Mouse (Mus musculus) liver, embryonic 12.5 days (tissue): ENCODE measurements around the gene Nos1ap. TPM values are rescaled to one million over a fixed set of nuclear protein-coding genes. Genes with fewer than 3 reads are reported as not detected.

ENCODE experiments used
- ATAC-seq: fragments of 200-750 bp; cut with Nextera tagmentation; 2 replicates; pipeline ENCODE4 v1.8.0; 2017; ENCODE audit warnings: moderate number of reproducible peaks, mild to moderate bottlenecking, moderate library complexity
- H3K27ac ChIP-seq: fragments of 300-500 bp; sonication (generic); 2 replicates; pipeline ENCODE4 v1.5.1; 2016; ENCODE audit warnings: mild to moderate bottlenecking
- H3K27me3 ChIP-seq: fragments of 300-500 bp; sonication (generic); replicated peaks from 2 replicates; pipeline ENCODE4 v1.6.1; 2016; ENCODE audit warnings: mild to moderate bottlenecking, moderate library complexity
- H3K36me3 ChIP-seq: fragments of 300-500 bp; sonication (generic); 2 replicates; pipeline ENCODE4 v1.6.1; 2016; ENCODE audit warnings: mild to moderate bottlenecking, moderate library complexity
- H3K4me1 ChIP-seq: fragments of 300-500 bp; sonication (generic); 2 replicates; pipeline ENCODE4 v1.6.1; 2016
- H3K4me2 ChIP-seq: fragments of 300-500 bp; sonication (generic); 2 replicates; pipeline ENCODE4 v1.6.1; 2016; ENCODE audit warnings: mild to moderate bottlenecking, moderate library complexity
- H3K4me3 ChIP-seq: fragments of 300-500 bp; sonication (generic); 2 replicates; pipeline ENCODE4 v1.5.1; 2016; ENCODE audit warnings: mild to moderate bottlenecking, moderate library complexity
- H3K9ac ChIP-seq: fragments of 300-500 bp; sonication (generic); 2 replicates; pipeline ENCODE4 v1.6.1; 2016; ENCODE audit warnings: mild to moderate bottlenecking, moderate library complexity
- H3K9me3 ChIP-seq: fragments of 300-500 bp; sonication (generic); replicated peaks from 2 replicates; pipeline ENCODE4 v1.6.1; 2016; ENCODE audit warnings: mild to moderate bottlenecking, moderate library complexity
- whole genome bisulfite sequencing: fragments of 180-500 bp; shearing (Covaris S2); methylation state at CpG from one replicate; pipeline ENCODE4 v1.1.7; 2016; ENCODE audit not compliant: insufficient replicate concordance; 5-methylcytosine and 5-hydroxymethylcytosine counted together
- polyA plus RNA-seq: library from polyadenylated mRNA; unstranded; fragments of >200 nt; fragmentation: Nextera tagmentation; extraction: Ambion mirVana; gene quantifications from 2 replicates; pipeline ENCODE4 v1.2.1, GENCODE M21; 2016

Nos1ap gene
- polyA plus RNA-seq, 1 experiment from 2014 or later: 6.2 TPM

- WGBS: 75% methylated on average over 2 of the region's 2 CpGs
- H3K4me1 ChIP-seq: no peaks in the 10 kb centered on the region
- H3K36me3 ChIP-seq: no peaks in the 10 kb centered on the region
- H3K9me3 ChIP-seq: no peaks in the 10 kb centered on the region
- no peak overlapping the region for H3K27ac ChIP-seq
- no peaks in the 10 kb centered on the region for H3K27me3 ChIP-seq
- H3K4me2 ChIP-seq: no peak overlapping the region
- no peak for ATAC-seq
- no peak overlapping the region for H3K9ac ChIP-seq
- no peak overlapping the region for H3K4me3 ChIP-seq
Measured at GRCm38 (mm10) chr1:170322046-170322445, 267.6 kb downstream of the Nos1ap start.

GRCm38 (mm10) chr1:170311431-170311830, 278.2 kb downstream of the Nos1ap start:
- Histone ChIP-seq H3K4me1 (no peaks in the 10 kb centered on the region), H3K27ac (no peak overlapping the region), H3K4me2 (no peak overlapping the region), H3K27me3 (no peaks in the 10 kb centered on the region), H3K9me3 (no peaks in the 10 kb centered on the region), H3K4me3 (no peak overlapping the region), H3K9ac (no peak overlapping the region), H3K36me3 (no peaks in the 10 kb centered on the region)
- WGBS: 57% methylated on average over 6 of the region's 6 CpGs
- no peak for ATAC-seq

DNA sequence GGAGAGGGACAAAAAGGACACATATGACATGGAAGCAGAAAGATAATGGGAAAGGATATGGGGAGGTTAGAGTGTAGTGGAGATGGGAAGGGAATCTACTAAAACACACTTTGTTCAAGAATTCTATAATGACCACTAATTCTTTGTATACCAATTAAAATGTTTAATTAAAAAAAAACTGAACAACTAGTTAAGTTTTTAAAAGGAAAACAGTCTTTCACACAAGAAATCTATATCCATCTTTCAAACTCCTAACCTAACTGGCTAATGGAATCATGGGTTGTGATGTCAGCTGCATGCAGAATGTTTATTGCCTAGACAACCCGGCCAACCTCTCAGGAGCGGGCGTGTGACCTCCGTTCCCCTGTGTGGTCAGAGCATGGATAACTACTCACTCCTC, 281.2 kb downstream of the Nos1ap start, which contains the start of gene Spata46:
TSS of gene Spata46 (plus strand) at position 301 of the 400 bp plus-strand sequence.
- Histone ChIP-seq H3K4me1 (no peaks in the 10 kb centered on the region), H3K27ac (no peak within 1 kb of the TSS), H3K36me3 (no peaks in the 10 kb centered on the region), H3K9ac (no peak within 1 kb of the TSS), H3K27me3 (no peaks in the 10 kb centered on the region), H3K9me3 (no peaks in the 10 kb centered on the region), H3K4me2 (no peak within 1 kb of the TSS), H3K4me3 (no peak within 1 kb of the TSS)
- no peak for ATAC-seq
- WGBS: 82% methylated on average over 4 of the region's 4 CpGs

- WGBS: 77% methylated on average over 4 of the region's 4 CpGs
- Histone ChIP-seq H3K9me3 (no peaks in the 10 kb centered on the region), H3K9ac (no peak within 1 kb of the TSS), H3K36me3 (no peaks in the 10 kb centered on the region), H3K4me1 (no peaks in the 10 kb centered on the region), H3K27ac (no peak within 1 kb of the TSS), H3K4me2 (no peak within 1 kb of the TSS), H3K27me3 (no peaks in the 10 kb centered on the region), H3K4me3 (no peak within 1 kb of the TSS)
- no peak for ATAC-seq
Measured at GRCm38 (mm10) chr1:170306232-170306631, 283.4 kb downstream of the Nos1ap start, which contains the start of gene Gm7694. Gene Gm7694 (minus strand): TSS chr1:170306332.

DNA sequence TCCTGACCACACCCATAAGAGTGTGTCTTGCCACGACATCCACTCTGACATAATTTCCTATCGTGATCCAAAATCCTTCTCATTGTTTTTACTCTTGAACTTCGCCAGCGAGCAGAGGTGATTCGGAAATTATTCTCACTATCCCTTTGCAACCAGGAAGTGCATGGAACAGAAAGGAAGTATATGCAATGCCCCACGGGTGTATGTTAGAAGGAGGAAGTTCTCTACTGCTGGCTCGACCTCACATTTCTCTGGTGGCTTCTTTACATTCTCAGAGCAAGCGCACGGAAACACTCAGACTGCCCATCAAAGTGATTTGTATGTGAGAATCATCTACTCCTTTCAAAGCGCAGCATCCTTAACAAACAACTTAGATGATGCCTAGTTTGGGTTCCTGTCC, 284.7 kb downstream of the Nos1ap start:
- Histone ChIP-seq H3K4me2 (no peak overlapping the region), H3K36me3 (no peaks in the 10 kb centered on the region), H3K9me3 (no peaks in the 10 kb centered on the region), H3K27me3 (no peaks in the 10 kb centered on the region), H3K4me3 (no peak overlapping the region), H3K9ac (no peak overlapping the region), H3K27ac (no peak overlapping the region), H3K4me1 (no peaks in the 10 kb centered on the region)
- 56% methylated on average over 10 of the region's 10 CpGs for WGBS
- ATAC-seq: no peak

DNA sequence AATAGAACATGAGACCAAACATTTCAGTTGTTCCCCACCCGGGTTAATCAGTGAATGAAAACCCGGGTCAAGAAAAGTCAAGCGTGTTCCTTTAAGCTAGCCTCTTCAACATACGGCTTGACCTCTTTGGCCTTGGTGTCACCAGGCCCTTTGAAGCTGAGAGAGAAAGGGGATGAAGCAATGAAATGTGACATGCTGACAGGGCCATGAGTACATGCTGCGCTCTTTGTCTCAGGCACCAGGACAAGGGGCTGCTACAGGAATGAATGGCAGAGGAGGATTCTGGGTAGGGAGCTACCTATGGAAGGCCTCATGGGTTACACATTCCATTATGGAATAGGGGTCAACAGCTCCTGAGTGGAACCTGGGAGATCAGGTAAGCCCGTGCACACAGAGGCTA, 286.6 kb downstream of the Nos1ap start:
- no peak overlapping the region for H3K4me2 ChIP-seq
- no peaks in the 10 kb centered on the region for H3K36me3 ChIP-seq
- WGBS: 64% methylated on average over 6 of the region's 6 CpGs
- no peak overlapping the region for H3K27ac ChIP-seq
- H3K27me3 ChIP-seq: no peaks in the 10 kb centered on the region
- H3K4me3 ChIP-seq: no peak overlapping the region
- ATAC-seq: 0 out of 2 replicates have a peak, but pooled peaks have one; percentile 24
- H3K9ac ChIP-seq: no peak overlapping the region
- H3K4me1 ChIP-seq: no peaks in the 10 kb centered on the region
- H3K9me3 ChIP-seq: no peaks in the 10 kb centered on the region

DNA sequence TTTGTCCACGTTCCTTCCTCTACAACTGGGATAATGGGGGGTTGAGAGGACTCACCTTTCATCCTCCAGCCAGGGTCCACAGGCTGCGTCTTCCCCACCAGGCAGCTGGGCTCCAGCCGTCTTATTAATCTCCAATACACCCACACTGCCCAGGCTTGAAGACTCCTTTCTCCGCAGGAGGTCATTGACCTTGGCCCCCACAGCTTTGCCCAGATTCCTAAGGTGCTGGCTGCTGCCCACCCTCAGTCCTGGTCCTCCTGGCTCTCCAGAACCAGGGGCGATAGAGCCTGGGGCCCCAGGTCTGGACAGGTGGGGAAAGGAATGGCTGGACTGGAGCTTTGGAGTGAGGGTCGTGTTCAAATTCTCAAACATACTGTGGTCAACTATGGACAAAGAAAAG, 287.2 kb downstream of the Nos1ap start:
- Histone ChIP-seq H3K4me3 (no peak overlapping the region), H3K27ac (no peak overlapping the region), H3K4me1 (no peaks in the 10 kb centered on the region), H3K9me3 (no peaks in the 10 kb centered on the region), H3K4me2 (no peak overlapping the region), H3K27me3 (no peaks in the 10 kb centered on the region), H3K9ac (no peak overlapping the region), H3K36me3 (no peaks in the 10 kb centered on the region)
- 70% methylated on average over 6 of the region's 6 CpGs for WGBS
- no peak for ATAC-seq

DNA sequence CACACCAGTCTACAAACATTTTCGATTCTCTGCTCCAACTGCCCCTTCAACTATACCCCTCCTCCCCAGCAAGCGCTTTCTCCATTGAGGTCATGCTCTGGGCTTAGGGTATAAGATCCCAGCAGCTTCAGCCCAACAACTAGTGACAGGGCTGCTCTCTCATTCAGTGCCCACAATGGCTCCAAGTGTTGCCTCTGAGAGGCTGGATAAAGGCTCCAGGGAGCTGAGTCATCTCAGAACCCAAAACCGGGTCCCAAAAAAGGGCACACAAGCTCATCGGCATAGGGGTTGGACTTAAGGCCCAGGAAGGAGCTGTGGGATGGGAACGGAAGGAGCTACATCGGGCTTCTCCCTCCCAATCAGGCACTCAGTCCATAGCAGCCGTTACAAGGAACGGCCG, 288.0 kb downstream of the Nos1ap start:
- no peak for ATAC-seq
- Histone ChIP-seq H3K4me3 (no peak overlapping the region), H3K9ac (no peak overlapping the region), H3K4me2 (no peak overlapping the region), H3K27me3 (no peaks in the 10 kb centered on the region), H3K9me3 (no peaks in the 10 kb centered on the region), H3K4me1 (no peaks in the 10 kb centered on the region), H3K27ac (no peak overlapping the region), H3K36me3 (no peaks in the 10 kb centered on the region)
- WGBS: 78% methylated on average over 9 of the region's 9 CpGs

GRCm38 (mm10) chr1:170299496-170299895, 290.2 kb downstream of the Nos1ap start:
- no peaks in the 10 kb centered on the region for H3K4me1 ChIP-seq
- no peaks in the 10 kb centered on the region for H3K36me3 ChIP-seq
- H3K27ac ChIP-seq: no peak overlapping the region
- H3K9me3 ChIP-seq: no peaks in the 10 kb centered on the region
- ATAC-seq: no peak
- WGBS: 65% methylated on average over 4 of the region's 4 CpGs
- H3K4me3 ChIP-seq: no peak overlapping the region
- H3K4me2 ChIP-seq: no peak overlapping the region
- no peaks in the 10 kb centered on the region for H3K27me3 ChIP-seq
- H3K9ac ChIP-seq: no peak overlapping the region

DNA sequence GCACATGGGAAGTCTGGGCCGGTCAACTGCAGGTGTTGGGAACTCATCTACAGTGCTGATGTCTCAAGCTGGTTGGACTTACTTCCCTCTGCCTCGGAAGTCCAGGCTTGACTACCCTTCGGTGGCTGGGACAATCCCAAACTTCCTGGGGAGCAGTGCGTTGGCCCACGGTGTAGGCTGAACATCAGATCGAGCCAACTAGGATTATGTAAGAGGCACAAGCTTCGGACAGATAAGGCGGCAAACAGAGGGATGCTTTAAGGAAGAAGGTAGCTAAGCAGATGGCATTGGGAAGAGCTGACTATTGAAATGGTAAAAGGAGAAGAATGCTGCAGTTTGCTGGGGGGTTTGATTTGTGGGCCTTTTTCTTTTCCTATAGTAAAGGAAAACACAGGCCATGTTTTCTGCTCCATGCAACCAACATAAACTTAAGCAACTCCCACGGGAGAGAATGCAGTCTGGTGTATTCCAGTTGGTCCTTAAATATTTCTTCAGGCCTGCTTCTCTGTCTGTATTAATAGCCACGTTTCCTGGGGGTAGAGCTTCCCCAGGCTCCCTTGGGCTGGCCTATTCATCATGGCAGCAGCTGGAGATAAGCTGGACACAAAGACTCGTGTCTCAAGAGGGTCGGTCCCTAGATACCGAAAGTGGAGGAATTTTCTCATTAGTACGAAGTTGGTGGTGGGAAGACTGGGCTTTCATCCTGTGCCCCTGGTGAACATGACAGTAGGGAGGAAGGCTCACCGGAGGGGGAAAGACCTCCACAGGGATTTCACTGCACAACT, 294.7 kb downstream of the Nos1ap start:
- Histone ChIP-seq H3K27ac (no peak overlapping the region), H3K4me1 (no peaks in the 10 kb centered on the region), H3K27me3 (no peaks in the 10 kb centered on the region), H3K36me3 (no peaks in the 10 kb centered on the region), H3K4me3 (no peak overlapping the region), H3K4me2 (no peak overlapping the region), H3K9ac (no peak overlapping the region), H3K9me3 (no peaks in the 10 kb centered on the region)
- 66% methylated on average over 15 of the region's 15 CpGs for WGBS
- ATAC-seq: no peak

DNA sequence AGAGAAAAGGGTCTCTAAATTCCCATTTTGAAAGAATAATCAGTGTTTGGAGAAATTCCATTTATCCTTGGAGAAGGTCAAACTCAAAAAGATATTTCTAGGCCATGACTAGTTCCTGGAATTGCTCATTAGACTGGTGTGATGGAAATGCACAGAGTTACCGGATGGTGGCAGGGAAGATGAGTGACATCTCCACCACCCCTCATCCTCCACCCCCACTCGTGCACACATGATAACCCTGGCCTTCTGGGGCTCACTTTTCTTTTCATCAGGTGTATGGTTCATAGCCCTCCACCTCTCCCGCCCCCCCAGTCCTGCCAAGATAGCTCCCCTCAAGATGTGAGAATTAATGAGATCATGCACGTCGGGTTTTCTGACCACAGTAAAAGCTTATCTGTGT, 296.4 kb downstream of the Nos1ap start:
- H3K4me3 ChIP-seq: no peak overlapping the region
- ATAC-seq: no peak
- H3K9me3 ChIP-seq: no peaks in the 10 kb centered on the region
- 51% methylated on average over 5 of the region's 5 CpGs for WGBS
- no peak overlapping the region for H3K4me2 ChIP-seq
- H3K4me1 ChIP-seq: no peaks in the 10 kb centered on the region
- no peak overlapping the region for H3K27ac ChIP-seq
- no peaks in the 10 kb centered on the region for H3K27me3 ChIP-seq
- no peak overlapping the region for H3K9ac ChIP-seq
- no peaks in the 10 kb centered on the region for H3K36me3 ChIP-seq

GRCm38 (mm10) chr1:170292239-170292951, 297.3 kb downstream of the Nos1ap start:
- 43% methylated on average over 9 of the region's 9 CpGs for WGBS
- H3K9me3 ChIP-seq: no peaks in the 10 kb centered on the region
- no peaks in the 10 kb centered on the region for H3K4me1 ChIP-seq
- H3K4me2 ChIP-seq: no peak overlapping the region
- no peak for ATAC-seq
- H3K9ac ChIP-seq: no peak overlapping the region
- no peak overlapping the region for H3K4me3 ChIP-seq
- no peak overlapping the region for H3K27ac ChIP-seq
- no peaks in the 10 kb centered on the region for H3K27me3 ChIP-seq
- H3K36me3 ChIP-seq: no peaks in the 10 kb centered on the region
